Mouse (Mus musculus): ENCODE results near the gene Shc3.

The Shc3 gene

DNA sequence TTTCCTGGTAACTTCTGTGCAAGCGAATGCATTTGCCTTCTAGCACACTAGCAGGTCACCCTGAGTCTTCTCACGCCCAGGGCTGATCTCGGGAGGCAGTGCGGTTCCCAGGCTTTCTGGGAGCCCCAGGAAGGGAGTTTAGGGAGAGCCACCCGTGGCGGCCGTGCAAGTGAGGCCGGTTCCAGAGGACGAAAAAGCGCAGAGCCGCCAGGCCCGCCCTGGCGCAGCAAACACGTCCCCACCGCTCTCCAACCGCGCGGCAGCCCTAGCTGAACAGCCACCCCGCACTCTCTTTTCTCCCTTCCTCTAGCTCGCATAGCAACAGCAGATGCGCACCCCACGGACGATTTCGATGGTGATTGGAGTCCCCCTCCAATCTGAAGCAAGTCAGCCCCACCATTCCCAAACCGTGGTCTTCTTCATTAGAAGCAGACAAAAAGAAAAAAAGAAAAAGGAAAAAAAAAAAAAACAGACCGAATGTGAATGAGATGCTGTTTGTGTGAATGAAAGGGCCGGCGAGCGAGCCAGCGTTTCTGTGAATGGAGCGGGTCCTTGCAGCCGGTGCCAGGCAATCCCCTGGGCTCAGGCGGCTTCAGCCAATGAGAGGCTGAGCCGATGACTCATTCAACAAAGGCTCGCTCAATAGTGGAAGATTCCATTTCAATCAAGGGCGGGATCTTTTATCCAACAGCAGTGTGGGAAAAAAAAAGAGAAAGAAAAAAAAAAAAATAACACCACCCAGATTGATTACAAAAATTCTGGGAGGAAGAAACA is at the start of gene Shc3:
Gene Shc3, minus strand, starts transcription at position 509 of the 774 bp plus-strand sequence.
- peak; percentile 84 for DNase-seq

- no peak for DNase-seq
These were observed 49.4 kb upstream of the Shc3 start for GRCm38 (mm10) chr13:51618602-51619001.

DNA sequence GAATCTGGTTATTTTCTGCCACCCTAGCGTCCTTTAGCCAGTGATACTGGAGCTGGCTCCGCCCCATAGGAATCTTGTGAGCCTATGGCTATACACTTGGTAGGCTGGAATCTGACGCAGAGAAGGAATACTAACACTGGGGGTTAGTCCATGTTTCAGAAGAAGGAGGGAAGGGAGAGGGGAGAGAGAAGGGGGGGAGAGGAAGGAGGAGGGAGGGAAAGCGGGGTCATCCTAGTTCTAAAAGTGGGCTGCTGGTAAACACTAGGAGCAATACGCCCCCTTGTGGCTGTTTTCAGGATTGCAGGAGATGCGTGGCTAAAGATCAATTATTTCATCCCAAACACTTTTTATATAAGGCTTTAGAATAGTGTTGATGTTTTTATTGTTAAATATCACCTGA is 48.6 kb upstream of the Shc3 start:
- DNase-seq: peak; percentile 40

- no peak for DNase-seq
These were observed 48.1 kb upstream of the Shc3 start for GRCm38 (mm10) chr13:51617306-51617705.

GRCm38 (mm10) chr13:51616417-51617044 is 47.3 kb upstream of the Shc3 start:
- DNase-seq: peak; percentile 85

DNA sequence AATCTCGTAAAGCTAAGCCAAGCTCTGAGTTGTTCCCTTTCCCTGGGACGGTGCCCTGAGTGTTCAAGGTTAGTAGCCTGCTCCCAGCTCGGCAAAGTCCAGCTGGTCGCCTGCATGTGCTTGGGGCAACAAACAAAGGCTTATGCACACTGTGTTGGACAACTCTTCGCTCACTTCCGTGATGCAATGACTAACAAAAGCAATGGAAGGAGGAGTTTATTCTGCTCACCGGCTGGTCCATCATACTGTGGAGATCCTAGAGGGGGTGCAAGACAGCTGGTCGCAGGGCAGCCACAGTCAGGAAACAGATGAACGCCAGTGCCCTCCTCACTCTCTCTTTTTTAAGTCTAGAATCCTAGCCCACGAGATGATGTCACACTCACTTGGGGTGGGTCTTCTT is 46.6 kb upstream of the Shc3 start:
- DNase-seq: no peak

GRCm38 (mm10) chr13:51611500-51611899 is 42.3 kb upstream of the Shc3 start:
- no peak for DNase-seq

- no peak for DNase-seq
These were observed 41.8 kb upstream of the Shc3 start for GRCm38 (mm10) chr13:51611060-51611459.

DNA sequence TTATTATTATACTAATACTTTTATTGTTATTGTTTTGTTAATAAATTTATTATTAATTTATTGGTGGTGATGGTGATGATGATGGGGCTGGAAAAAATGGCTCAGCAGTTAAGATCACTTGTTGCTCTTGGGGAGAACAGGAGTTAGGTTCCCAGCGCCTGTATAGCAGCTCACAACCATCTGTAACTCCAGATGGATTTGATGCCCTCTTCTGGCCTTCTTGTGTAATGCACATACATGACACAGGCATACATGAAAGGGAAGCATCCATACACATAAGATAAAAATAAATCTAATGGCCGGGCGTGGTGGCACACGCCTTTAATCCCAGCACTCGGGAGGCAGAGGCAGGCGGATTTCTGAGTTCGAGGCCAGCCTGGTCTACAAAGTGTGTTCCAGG is 40.0 kb upstream of the Shc3 start:
- no peak for DNase-seq

- DNase-seq: peak; percentile 68
These were observed 34.6 kb upstream of the Shc3 start for GRCm38 (mm10) chr13:51603894-51604244.

GRCm38 (mm10) chr13:51603221-51603893 is 34.1 kb upstream of the Shc3 start:
- peak; percentile 65 for DNase-seq

- DNase-seq: no peak
These were observed 33.5 kb upstream of the Shc3 start for GRCm38 (mm10) chr13:51602764-51603163.

GRCm38 (mm10) chr13:51600169-51600568 is 30.9 kb upstream of the Shc3 start:
- no peak for DNase-seq

DNA sequence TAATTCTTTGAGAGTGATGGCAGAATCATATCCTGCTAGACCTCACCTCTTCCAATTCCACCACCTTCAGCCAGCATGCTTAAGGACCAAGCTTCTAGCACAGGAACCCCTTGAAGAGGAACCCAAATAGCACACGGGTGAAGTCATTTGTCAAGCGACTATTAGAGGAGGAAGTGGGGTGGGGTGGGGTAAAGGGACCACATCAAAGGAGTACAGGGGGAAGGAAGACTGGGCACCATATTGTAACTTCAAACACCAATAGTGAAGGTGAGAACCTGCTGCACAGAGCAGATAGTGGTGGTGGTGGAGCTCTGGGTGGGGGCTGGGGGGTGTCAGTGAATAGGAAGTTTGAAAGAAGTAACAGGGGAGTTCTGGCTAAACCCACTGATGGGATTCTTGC is 28.8 kb upstream of the Shc3 start:
- DNase-seq: no peak

DNA sequence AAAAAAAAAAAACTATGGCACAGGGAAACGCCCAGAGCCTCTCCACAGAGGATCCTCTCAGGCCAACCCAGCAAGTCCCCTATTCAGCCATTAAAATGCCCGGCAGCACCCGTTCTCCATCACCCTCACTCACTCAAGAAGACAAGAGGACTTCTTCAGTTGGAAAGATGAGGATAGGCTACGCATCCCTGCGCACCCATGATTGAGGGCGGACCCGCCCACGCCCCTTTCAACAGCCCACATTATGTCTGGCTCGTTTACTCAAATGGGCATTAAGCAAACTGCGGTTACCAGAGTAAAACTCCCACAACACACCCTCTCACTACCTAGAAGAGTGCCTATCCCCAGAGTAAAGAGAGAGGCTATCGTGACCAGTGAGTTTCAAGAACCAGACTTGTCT is 26.2 kb upstream of the Shc3 start:
- peak; percentile 31 for DNase-seq

GRCm38 (mm10) chr13:51594656-51595311 is 25.6 kb upstream of the Shc3 start:
- DNase-seq: peak; percentile 58

DNA sequence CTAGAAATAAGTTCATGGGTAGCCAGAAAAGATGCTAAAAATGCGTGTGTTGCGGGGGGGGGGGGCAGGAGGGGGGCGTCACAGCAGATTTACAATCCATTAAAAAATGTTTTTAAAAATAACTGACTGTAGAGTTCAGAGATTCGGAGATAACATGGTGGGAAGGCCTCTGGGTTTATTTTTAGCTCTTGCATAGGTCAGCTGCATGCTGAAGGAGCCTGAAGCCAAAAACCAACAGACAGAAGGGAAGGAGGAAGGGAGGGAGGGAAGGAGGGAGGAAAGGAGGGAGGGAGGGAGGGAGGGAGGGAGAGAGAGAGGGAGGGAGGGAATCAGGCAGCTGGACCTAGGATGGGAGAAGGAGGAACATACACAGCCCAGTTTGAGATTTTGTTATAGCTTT is 18.8 kb upstream of the Shc3 start:
- DNase-seq: no peak

DNA sequence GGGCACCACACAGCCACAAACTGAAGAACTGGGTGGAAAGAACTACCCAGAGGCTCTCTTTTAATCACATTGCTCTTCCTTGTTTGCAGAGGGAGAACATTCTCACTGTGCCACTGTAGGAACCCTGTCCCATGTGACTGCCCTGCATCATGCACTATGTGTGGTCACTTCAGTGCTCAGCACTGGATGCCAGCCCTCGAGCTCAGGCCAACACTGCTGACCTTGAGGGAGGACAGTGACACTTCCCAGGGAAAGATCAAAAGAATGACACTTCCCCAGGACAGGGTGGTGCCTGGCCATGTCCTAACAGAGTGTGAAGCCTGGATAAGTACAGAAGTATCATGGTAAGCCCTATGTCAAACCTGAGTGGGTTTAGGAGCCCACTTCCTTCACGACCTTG is 13.0 kb upstream of the Shc3 start:
- DNase-seq: no peak

- DNase-seq: peak; percentile 67
These were observed 11.2 kb upstream of the Shc3 start for GRCm38 (mm10) chr13:51580263-51581044.

DNA sequence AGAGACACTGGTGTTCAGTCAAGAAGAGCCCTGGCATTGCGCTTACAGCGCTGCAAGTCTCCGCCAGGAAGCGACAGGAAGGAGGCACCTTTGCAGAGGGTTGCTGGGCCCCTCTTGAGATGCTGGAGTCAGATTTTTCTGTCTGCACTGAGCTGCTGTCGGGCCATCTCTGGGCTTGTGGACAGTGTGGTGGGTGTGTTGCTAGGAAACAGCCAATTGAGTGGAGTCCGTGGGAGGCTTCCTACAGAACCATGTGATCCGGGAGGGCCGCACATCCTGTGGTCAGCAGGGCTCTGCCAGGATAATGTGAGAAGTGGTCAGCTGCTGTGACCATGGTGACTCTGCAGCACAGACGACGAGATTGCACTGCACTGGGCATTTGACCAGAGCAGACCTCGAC is 4.6 kb upstream of the Shc3 start:
- peak; percentile 70 for DNase-seq

DNA sequence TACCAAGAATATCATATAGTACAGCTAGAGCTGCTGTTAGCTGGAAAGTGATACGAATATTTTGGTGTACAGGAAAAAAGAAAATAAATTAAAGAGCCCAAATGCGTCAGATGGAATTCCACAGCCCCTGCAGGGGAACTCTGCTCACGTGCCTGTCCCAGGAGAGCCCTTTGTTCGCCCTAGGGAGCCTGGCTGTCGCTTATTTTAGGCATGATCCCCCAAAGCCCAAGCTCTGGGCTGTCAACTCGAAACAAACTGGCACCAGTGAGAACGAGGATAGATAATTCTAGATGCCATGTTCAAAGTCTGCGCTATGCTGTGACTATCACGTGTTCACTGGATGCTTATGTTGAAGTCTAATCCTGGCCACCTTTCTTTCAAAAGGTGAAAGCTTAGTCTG is 892 bp upstream of the Shc3 start:
- DNase-seq: no peak

- no peak for DNase-seq
These were observed 458 bp upstream of the Shc3 start for GRCm38 (mm10) chr13:51569685-51570068.

GRCm38 (mm10) chr13:51568501-51568901 is 718 bp downstream of the Shc3 start:
- DNase-seq: no peak
